Mouse (Mus musculus) MEL (cell line): ENCODE results near the gene Taar7f. TPM values are rescaled to one million over a fixed set of nuclear protein-coding genes. Genes with fewer than 3 reads are reported as not detected.
"Not testable (repeated sequence)": the region's sequence is repeated elsewhere in the genome, so short reads cannot be mapped to it uniquely, and the experiment has no call there.

Experiments used
- DNase-seq: peaks from one replicate; pipeline ENCODE4 v3.0.0; 2011; ENCODE audit warnings: low read depth, low spot score
- H3K27ac ChIP-seq: 2 replicates; pipeline ENCODE4 v1.5.1; 2012; ENCODE audit warnings: low read depth, mild to moderate bottlenecking, control low read depth, low read length, moderate library complexity; ENCODE audit not compliant: control insufficient read depth
- H3K27me3 ChIP-seq, 2 experiments: fragments of 150-350 bp in 1 of 2; sonication (generic) in 1 of 2; 2 replicates each; pipeline ENCODE4 v1.6.1; 2012; ENCODE audit warnings: low read length in 2 of 2, mild to moderate bottlenecking in 2 of 2, improper control_type of control experiment in 1 of 2, moderate library complexity in 1 of 2; ENCODE audit not compliant: insufficient read depth in 2 of 2, control insufficient read depth in 1 of 2
- H3K36me3 ChIP-seq, 2 experiments: 2 replicates each; pipeline ENCODE4 v1.6.1; 2012 to 2014; ENCODE audit warnings: low read length in 2 of 2, improper control_type of control experiment in 1 of 2, inconsistent platforms in 1 of 2, mild to moderate bottlenecking in 1 of 2; ENCODE audit not compliant: insufficient read depth in 2 of 2, control insufficient read depth in 1 of 2
- H3K4me1 ChIP-seq, 2 experiments: fragments of 150-350 bp in 1 of 2; sonication (generic) in 1 of 2; 2 replicates each; pipeline ENCODE4 v1.6.1; 2012; ENCODE audit warnings: low read length in 2 of 2, improper control_type of control experiment in 1 of 2, mild to moderate bottlenecking in 1 of 2; ENCODE audit not compliant: insufficient read depth in 2 of 2, control insufficient read depth in 1 of 2
- H3K4me3 ChIP-seq, 2 experiments: fragments of 150-350 bp in 1 of 2; sonication (generic) in 1 of 2; 2 replicates each; pipeline ENCODE4 v1.5.1; 2012; ENCODE audit warnings: low read depth in 2 of 2, low read length in 2 of 2, mild to moderate bottlenecking in 2 of 2, moderate library complexity in 2 of 2, control low read depth in 1 of 2, improper control_type of control experiment in 1 of 2; ENCODE audit not compliant: control insufficient read depth in 1 of 2, insufficient read depth in 1 of 2
- H3K79me2 ChIP-seq: 2 replicates; pipeline ENCODE4 v1.6.1; 2012; ENCODE audit warnings: mild to moderate bottlenecking, low read length, moderate library complexity; ENCODE audit not compliant: control insufficient read depth, poor library complexity, insufficient read depth
- H3K9ac ChIP-seq: 2 replicates; pipeline ENCODE4 v1.6.1; 2012; ENCODE audit warnings: low read depth, mild to moderate bottlenecking, control low read depth, low read length, moderate library complexity; ENCODE audit not compliant: control insufficient read depth, poor library complexity, severe bottlenecking
- H3K9me3 ChIP-seq: fragments of 150-350 bp; sonication (generic); replicated peaks from 2 replicates; pipeline ENCODE4 v1.6.1; 2012; ENCODE audit warnings: mild to moderate bottlenecking, low read length, improper control_type of control experiment, moderate library complexity; ENCODE audit not compliant: insufficient read depth
- CTCF ChIP-seq, 3 experiments: IDR thresholded peaks in 2 of 3; conservative IDR thresholded peaks in 1 of 3; 2 replicates each; pipeline ENCODE4 v1.5.1; 2011 to 2012; ENCODE audit warnings: low read length in 3 of 3, low read depth in 2 of 3, mild to moderate bottlenecking in 2 of 3, improper control_type of control experiment in 1 of 3, inconsistent platforms in 1 of 3, mixed read lengths in 1 of 3, moderate library complexity in 1 of 3; ENCODE audit not compliant: control insufficient read depth in 1 of 3, insufficient read depth in 1 of 3, poor library complexity in 1 of 3, severe bottlenecking in 1 of 3
- EP300 ChIP-seq, 2 experiments: IDR thresholded peaks; 2 replicates each; pipeline ENCODE4 v1.6.1; 2011; ENCODE audit warnings: improper control_type of control experiment in 2 of 2, low read length in 2 of 2, low read depth in 1 of 2, mild to moderate bottlenecking in 1 of 2
- HCFC1 ChIP-seq: IDR thresholded peaks from 2 replicates; pipeline ENCODE4 v1.6.1; 2012; ENCODE audit warnings: low read depth, mild to moderate bottlenecking, inconsistent platforms, low read length, improper control_type of control experiment, moderate library complexity
- JUND ChIP-seq: IDR thresholded peaks from 2 replicates; pipeline ENCODE4 v1.6.1; 2011; ENCODE audit warnings: low read depth, mild to moderate bottlenecking, improper control_type of control experiment, low read length
- MAX ChIP-seq: IDR thresholded peaks from 2 replicates; pipeline ENCODE4 v1.6.1; 2011; ENCODE audit warnings: low read length, improper control_type of control experiment
- MAZ ChIP-seq: IDR thresholded peaks from 2 replicates; pipeline ENCODE4 v1.6.1; 2012; ENCODE audit warnings: low read depth, mild to moderate bottlenecking, inconsistent platforms, low read length, improper control_type of control experiment
- MYC ChIP-seq: IDR thresholded peaks from 2 replicates; pipeline ENCODE4 v1.6.1; 2011; ENCODE audit warnings: low read depth, mild to moderate bottlenecking, low read length, improper control_type of control experiment, moderate library complexity
- NRF1 ChIP-seq: IDR thresholded peaks from 2 replicates; pipeline ENCODE4 v1.6.1; 2014; ENCODE audit warnings: low read depth, mild to moderate bottlenecking, inconsistent platforms, low read length, improper control_type of control experiment, moderate library complexity; ENCODE audit not compliant: poor library complexity, insufficient read depth, severe bottlenecking
- POLR2AphosphoS2 ChIP-seq: IDR thresholded peaks from 2 replicates; pipeline ENCODE4 v1.6.1; 2011; ENCODE audit warnings: low read length, improper control_type of control experiment
- POLR2AphosphoS5 ChIP-seq: IDR thresholded peaks from 2 replicates; pipeline ENCODE4 v1.6.1; 2012; ENCODE audit warnings: low read depth, borderline replicate concordance, mild to moderate bottlenecking, inconsistent platforms, low read length, moderate library complexity, mixed read lengths
- RAD21 ChIP-seq: IDR thresholded peaks from 2 replicates; pipeline ENCODE4 v1.6.1; 2011; ENCODE audit warnings: mild to moderate bottlenecking, low read depth, low read length, improper control_type of control experiment
- SMC3 ChIP-seq: IDR thresholded peaks from 2 replicates; pipeline ENCODE4 v1.6.1; 2011; ENCODE audit warnings: low read depth, low read length, improper control_type of control experiment
- TAL1 ChIP-seq: IDR thresholded peaks from 2 replicates; pipeline ENCODE4 v1.6.1; 2012; ENCODE audit warnings: mild to moderate bottlenecking, inconsistent platforms, low read length, moderate library complexity, mixed read lengths
- TCF12 ChIP-seq: IDR thresholded peaks from 2 replicates; pipeline ENCODE4 v1.6.1; 2014; ENCODE audit warnings: low read depth, mild to moderate bottlenecking, inconsistent platforms, low read length, improper control_type of control experiment, moderate library complexity
- USF2 ChIP-seq, 2 experiments: IDR thresholded peaks; 2 replicates each; pipeline ENCODE4 v1.6.1; 2011 to 2012; ENCODE audit warnings: improper control_type of control experiment in 2 of 2, low read length in 2 of 2, borderline replicate concordance in 1 of 2, inconsistent platforms in 1 of 2, low read depth in 1 of 2, mild to moderate bottlenecking in 1 of 2; ENCODE audit not compliant: insufficient read depth in 1 of 2
- ZMIZ1 ChIP-seq: IDR thresholded peaks from 2 replicates; pipeline ENCODE4 v1.6.1; 2012; ENCODE audit warnings: low read depth, mild to moderate bottlenecking, inconsistent platforms, low read length, improper control_type of control experiment, moderate library complexity
- ZNF384 ChIP-seq: IDR thresholded peaks from 2 replicates; pipeline ENCODE4 v1.6.1; 2012; ENCODE audit warnings: low read depth, mild to moderate bottlenecking, inconsistent platforms, low read length, improper control_type of control experiment
- polyA plus RNA-seq, 2 experiments: library from polyadenylated mRNA; stranded (reverse) in 1 of 2; unstranded in 1 of 2; fragments of >175 nt in 1 of 2; fragments of >200 nt in 1 of 2; gene quantifications; 2 replicates each; pipeline versions ENCODE4 v1.2.1 to v1.2.4; 2012; ENCODE audit warnings: low replicate concordance in 2 of 2, low read depth in 1 of 2; ENCODE audit not compliant: insufficient read length in 2 of 2, insufficient read depth in 1 of 2, missing spikeins in 1 of 2
- total RNA-seq: library from RNA; depleted of rRNA; stranded (reverse); fragments of 300-350 nt; gene quantifications from 2 replicates; pipeline ENCODE4 v1.2.3, GENCODE M21; 2012

The Taar7f gene
- total and polyA plus RNA-seq, 3 experiments: not detected

DNA sequence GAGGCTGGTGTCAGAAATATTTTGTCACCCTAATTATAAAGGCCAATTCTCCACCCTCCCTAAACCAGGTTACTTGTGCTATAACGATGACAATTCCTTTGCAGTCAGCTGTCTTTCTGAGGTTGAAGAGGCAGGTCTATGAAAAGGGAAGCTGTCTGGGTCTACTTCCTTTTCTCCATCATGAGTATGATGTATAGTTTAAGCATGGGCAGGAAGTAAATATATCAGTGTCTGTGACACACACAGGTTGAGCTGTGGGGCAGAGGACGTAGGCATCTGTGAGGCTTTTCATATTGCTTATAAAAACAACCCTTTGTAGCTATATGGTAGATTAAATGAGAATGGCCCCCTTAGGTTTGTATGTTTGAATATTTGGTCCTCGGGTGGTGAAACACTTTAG is 9.7 kb downstream of the Taar7f start:
- Histone ChIP-seq H3K79me2 (no peaks in the 10 kb centered on the region), H3K27me3 (no peaks in the 10 kb centered on the region)

GRCm38 (mm10) chr10:24074751-24075150 is 25.4 kb downstream of the Taar7f start:
- H3K9ac ChIP-seq: not testable (repeated sequence)

More for the DNA sequence above, 9.7 kb downstream of the Taar7f start:
- Histone ChIP-seq H3K9ac (no peak overlapping the region), H3K4me3 (no peak overlapping the region), H3K27ac (no peak overlapping the region), H3K9me3 (no peaks in the 10 kb centered on the region), H3K4me1 (no peaks in the 10 kb centered on the region), H3K36me3 (no peaks in the 10 kb centered on the region)
- no peak for DNase-seq
- TF ChIP-seq MAZ (no peak), MYC (no peak)

GRCm38 (mm10) chr10:24076200-24076599 is 26.9 kb downstream of the Taar7f start, which contains the start of gene Taar8a:
Taar8a (plus strand) TSS chr10:24076500.
- not testable (repeated sequence) for DNase-seq, H3K36me3 ChIP-seq, H3K4me3 ChIP-seq, H3K79me2 ChIP-seq, H3K9me3 ChIP-seq, H3K4me1 ChIP-seq, H3K27me3 ChIP-seq, H3K27ac ChIP-seq, H3K9ac ChIP-seq

More at GRCm38 (mm10) chr10:24074751-24075150, 25.4 kb downstream of the Taar7f start:
- not testable (repeated sequence) for H3K79me2 ChIP-seq, H3K27ac ChIP-seq, H3K27me3 ChIP-seq, H3K4me1 ChIP-seq, H3K4me3 ChIP-seq, H3K9me3 ChIP-seq, H3K36me3 ChIP-seq, DNase-seq

DNA sequence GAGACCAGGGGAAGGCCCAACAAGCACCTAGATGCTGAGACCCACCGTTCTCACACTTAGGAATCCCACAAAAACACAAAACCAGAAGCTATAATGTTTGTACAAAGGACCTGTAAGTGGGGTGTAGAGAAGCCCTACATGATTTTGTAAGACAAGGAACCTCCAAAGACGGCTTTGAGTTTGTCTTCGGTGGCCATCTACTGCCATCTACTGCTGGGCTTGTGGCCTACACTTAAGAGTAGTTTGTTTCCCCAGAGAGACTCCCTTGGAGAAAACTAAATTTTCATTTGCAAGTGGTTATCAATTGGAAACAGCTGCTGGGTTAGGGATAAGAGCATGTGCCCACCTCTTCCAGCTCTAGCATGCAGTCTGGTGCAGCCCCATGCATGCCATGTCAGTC is 30.9 kb downstream of the Taar7f start:
- no peak overlapping the region for H3K9ac ChIP-seq

More for the DNA sequence above, 30.9 kb downstream of the Taar7f start:
- Histone ChIP-seq H3K27ac (no peak overlapping the region), H3K36me3 (no peaks in the 10 kb centered on the region), H3K79me2 (no peaks in the 10 kb centered on the region), H3K27me3 (peaks cover 0 to 2% of the 10 kb centered on the region in 2 experiments; a peak in 3 of 4 replicates), H3K4me3 (no peak overlapping the region), H3K9me3 (no peaks in the 10 kb centered on the region), H3K4me1 (no peaks in the 10 kb centered on the region)
- TF ChIP-seq ZMIZ1 (no peak), HCFC1 (no peak), EP300 (IDR thresholded peaks at IDR 0.05; ENCODE audit: low read depth in 1 of 2, low read length in 2 of 2) (no peak), JUND (no peak), ZNF384 (no peak), USF2 (IDR thresholded peaks at IDR 0.05; ENCODE audit: borderline replicate concordance in 1 of 2, insufficient read depth in 1 of 2, low read depth in 1 of 2, low read length in 2 of 2) (no peak), NRF1 (no peak), SMC3 (peak; percentile 28; the same call in 1 of the 2 replicates), RAD21 (peak; percentile 36), CTCF (IDR thresholded peaks at IDR 0.05 in 2 of 3, conservative IDR thresholded peaks at IDR 0.05 in 1 of 3; ENCODE audit: control insufficient read depth in 1 of 3, insufficient read depth in 1 of 3, low read depth in 2 of 3, low read length in 3 of 3, poor library complexity in 1 of 3, severe bottlenecking in 1 of 3) (peak in 2 of 3 experiments; percentile 44 to 48; a peak in 4 of 6 replicates), MAX (no peak), POLR2AphosphoS5 (no peak), TAL1 (no peak), POLR2AphosphoS2 (no peak), TCF12 (no peak)
- DNase-seq: peak; percentile 20
